Mouse (Mus musculus): ENCODE measurements around the gene M1ap. TPM values are rescaled to one million over a fixed set of nuclear protein-coding genes. Genes with fewer than 3 reads are reported as not detected.
A peak's percentile ranks its signal among the peaks of the same experiment; 100 is the strongest.

M1ap gene
- polyA plus RNA-seq, 1 experiment: 0.92 TPM

DNA sequence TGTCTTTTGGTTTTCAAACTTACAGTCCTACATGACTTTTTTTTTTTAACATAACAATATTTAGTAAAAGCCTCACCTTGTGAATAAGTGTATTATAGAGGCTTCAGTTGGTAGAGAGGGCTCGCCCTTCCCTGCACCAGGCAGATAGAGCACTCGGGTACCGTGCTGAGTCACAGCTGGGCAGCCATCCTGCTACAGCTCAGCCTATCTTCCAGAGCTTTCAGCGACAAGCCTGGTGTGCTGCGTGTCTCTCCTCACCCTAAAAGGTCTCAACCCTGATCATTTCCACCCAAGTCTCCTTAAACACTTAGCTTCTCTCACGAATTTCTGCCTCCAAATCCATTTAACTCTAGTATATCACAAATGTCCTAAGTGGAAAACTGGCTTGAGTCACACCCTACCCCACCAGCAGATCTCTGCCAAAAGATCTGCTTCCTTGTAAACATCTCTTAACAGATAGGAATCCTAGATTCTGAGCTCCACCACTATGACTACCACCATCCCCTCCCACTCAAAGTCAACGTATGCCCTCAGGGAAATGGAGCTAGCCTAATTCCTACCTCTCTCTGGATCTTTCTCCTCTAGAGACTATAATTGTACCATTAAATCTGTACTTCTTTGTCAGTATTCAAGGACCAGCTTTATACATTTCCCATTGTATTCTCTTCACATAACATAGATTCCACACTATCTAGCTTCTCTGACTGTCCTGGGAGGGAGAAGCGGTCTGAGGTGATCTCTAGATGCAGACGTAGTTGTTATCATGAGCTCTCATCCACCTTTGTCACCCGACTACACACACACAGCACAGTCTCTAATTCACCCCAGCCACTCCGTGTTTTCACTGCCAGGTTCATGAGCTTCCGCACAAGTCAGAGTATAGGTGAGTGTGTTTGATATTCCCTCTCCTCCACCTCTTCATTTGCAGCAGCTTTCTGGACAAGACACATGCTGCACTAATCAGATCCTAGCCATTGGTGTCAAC is 68.1 kb downstream of the M1ap start:
- Histone ChIP-seq H3ac (ENCODE audit: control insufficient read depth, insufficient read length) (no peak overlapping the region), H3K27me3 (ENCODE audit: control insufficient read depth, insufficient read depth, insufficient read length) (no peaks in the 10 kb centered on the region), H3K4me3 (no peak overlapping the region), H3K79me2 (ENCODE audit: control insufficient read depth, insufficient read depth) (no peaks in the 10 kb centered on the region), H3K4me2 (ENCODE audit: low read depth) (peak overlapping the region; percentile 77), H3K36me3 (ENCODE audit: control insufficient read depth, insufficient read depth) (no peaks in the 10 kb centered on the region)
- no peak for TF ChIP-seq USF1 (IDR thresholded peaks at IDR 0.05; ENCODE audit: low read depth)
- no peak for TF ChIP-seq E2F4 (IDR thresholded peaks at IDR 0.05; ENCODE audit: insufficient read depth)
- TF ChIP-seq CEBPB (IDR thresholded peaks at IDR 0.05; ENCODE audit: insufficient read depth, poor library complexity, severe bottlenecking): no peak
- TF ChIP-seq REST (IDR thresholded peaks at IDR 0.05; ENCODE audit: insufficient read depth, insufficient read length): no peak
- TF ChIP-seq POLR2AphosphoS2 (IDR thresholded peaks at IDR 0.05; ENCODE audit: insufficient read length, low read depth): no peak
- TF ChIP-seq MYOD1 (IDR thresholded peaks at IDR 0.05; ENCODE audit: control insufficient read depth in 1 of 3, insufficient read length in 2 of 3, low read depth in 2 of 3): peak in 2 of 3 experiments; percentile 20 to 38
- TF ChIP-seq MYOG (IDR thresholded peaks at IDR 0.05; ENCODE audit: control insufficient read depth in 1 of 3, insufficient read depth in 1 of 3, insufficient read length in 2 of 3, low read depth in 2 of 3): peak in 1 of 3 experiments; percentile 16
- TF ChIP-seq TCF12 (IDR thresholded peaks at IDR 0.05; ENCODE audit: insufficient read depth, poor library complexity, severe bottlenecking): no peak
- TF ChIP-seq MAX (IDR thresholded peaks at IDR 0.05; ENCODE audit: low read depth): no peak
- TF ChIP-seq SRF (IDR thresholded peaks at IDR 0.05; ENCODE audit: control insufficient read depth, insufficient read length, low read depth): no peak
- TF ChIP-seq POLR2A (IDR thresholded peaks at IDR 0.05; ENCODE audit: insufficient read length, low read depth): peak; percentile 46
- TF ChIP-seq TCF3 (IDR thresholded peaks at IDR 0.05; ENCODE audit: insufficient read length, low read depth): no peak

DNA sequence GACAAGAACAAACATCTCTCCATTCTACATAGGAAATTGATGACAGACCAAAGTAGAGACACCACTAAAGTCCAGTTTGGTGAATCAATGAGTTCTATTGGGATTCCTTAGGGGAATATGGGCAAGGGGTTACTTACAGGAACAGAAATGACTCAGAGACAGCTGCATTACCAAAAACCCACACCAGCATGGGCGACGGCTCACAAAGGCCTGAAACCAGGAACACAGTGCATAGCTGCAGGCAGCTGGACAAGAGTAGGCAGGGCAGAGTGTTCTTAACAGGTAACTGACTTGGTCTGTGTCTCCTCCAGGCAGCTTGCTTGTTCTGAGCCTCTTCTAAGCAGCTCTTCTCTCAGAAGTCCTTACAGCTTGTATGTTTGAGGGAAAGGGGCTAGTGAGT is 69.0 kb downstream of the M1ap start:
- peak overlapping the region; percentile 77 for H3K4me2 ChIP-seq (ENCODE audit: low read depth)
- TF ChIP-seq TCF3 (IDR thresholded peaks at IDR 0.05; ENCODE audit: insufficient read length, low read depth) (no peak), CEBPB (IDR thresholded peaks at IDR 0.05; ENCODE audit: insufficient read depth, poor library complexity, severe bottlenecking) (no peak), SRF (IDR thresholded peaks at IDR 0.05; ENCODE audit: control insufficient read depth, insufficient read length, low read depth) (no peak), REST (IDR thresholded peaks at IDR 0.05; ENCODE audit: insufficient read depth, insufficient read length) (no peak), MYOD1 (IDR thresholded peaks at IDR 0.05; ENCODE audit: control insufficient read depth in 1 of 3, insufficient read length in 2 of 3, low read depth in 2 of 3) (peak in 2 of 3 experiments; percentile 59 to 68), E2F4 (IDR thresholded peaks at IDR 0.05; ENCODE audit: insufficient read depth) (no peak), MYOG (IDR thresholded peaks at IDR 0.05; ENCODE audit: control insufficient read depth in 1 of 3, insufficient read depth in 1 of 3, insufficient read length in 2 of 3, low read depth in 2 of 3) (peak in 1 of 3 experiments; percentile 62)
- H3K27me3 ChIP-seq (ENCODE audit: control insufficient read depth, insufficient read depth, insufficient read length): no peaks in the 10 kb centered on the region
- no peak overlapping the region for H3K4me3 ChIP-seq
- no peaks in the 10 kb centered on the region for H3K79me2 ChIP-seq (ENCODE audit: control insufficient read depth, insufficient read depth)
- no peak overlapping the region for H3ac ChIP-seq (ENCODE audit: control insufficient read depth, insufficient read length)
- H3K36me3 ChIP-seq (ENCODE audit: control insufficient read depth, insufficient read depth): no peaks in the 10 kb centered on the region

DNA sequence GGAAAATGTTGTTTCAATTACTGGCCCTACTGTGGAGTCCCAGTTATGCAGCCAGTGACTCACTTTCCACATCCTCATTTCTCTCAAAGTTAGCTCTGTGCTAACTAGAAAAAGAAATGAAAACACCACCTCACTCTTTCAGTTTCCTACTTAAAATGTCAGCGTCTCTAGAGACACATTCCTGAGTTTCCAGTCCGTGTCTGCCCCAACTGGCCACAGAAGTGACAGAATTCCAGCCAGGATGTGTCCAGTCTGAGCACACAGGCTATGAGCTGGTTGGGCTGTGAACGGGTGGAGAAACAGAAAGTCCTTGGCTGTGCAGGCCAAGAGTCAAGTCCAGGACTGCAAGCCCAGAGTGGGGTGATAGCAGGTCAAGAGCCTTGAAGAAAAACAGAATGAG is 70.5 kb downstream of the M1ap start:
- Histone ChIP-seq H3K36me3 (ENCODE audit: control insufficient read depth, insufficient read depth) (no peaks in the 10 kb centered on the region), H3K79me2 (ENCODE audit: control insufficient read depth, insufficient read depth) (no peaks in the 10 kb centered on the region), H3K4me3 (no peak overlapping the region), H3K27me3 (ENCODE audit: control insufficient read depth, insufficient read depth, insufficient read length) (no peaks in the 10 kb centered on the region), H3K4me2 (ENCODE audit: low read depth) (peak overlapping the region; percentile 50), H3ac (ENCODE audit: control insufficient read depth, insufficient read length) (no peak overlapping the region)
- TF ChIP-seq TCF3 (IDR thresholded peaks at IDR 0.05; ENCODE audit: insufficient read length, low read depth): no peak
- TF ChIP-seq POLR2A (IDR thresholded peaks at IDR 0.05; ENCODE audit: insufficient read length, low read depth): no peak
- no peak for TF ChIP-seq SRF (IDR thresholded peaks at IDR 0.05; ENCODE audit: control insufficient read depth, insufficient read length, low read depth)
- TF ChIP-seq TCF12 (IDR thresholded peaks at IDR 0.05; ENCODE audit: insufficient read depth, poor library complexity, severe bottlenecking): no peak
- no peak for TF ChIP-seq USF1 (IDR thresholded peaks at IDR 0.05; ENCODE audit: low read depth)

DNA sequence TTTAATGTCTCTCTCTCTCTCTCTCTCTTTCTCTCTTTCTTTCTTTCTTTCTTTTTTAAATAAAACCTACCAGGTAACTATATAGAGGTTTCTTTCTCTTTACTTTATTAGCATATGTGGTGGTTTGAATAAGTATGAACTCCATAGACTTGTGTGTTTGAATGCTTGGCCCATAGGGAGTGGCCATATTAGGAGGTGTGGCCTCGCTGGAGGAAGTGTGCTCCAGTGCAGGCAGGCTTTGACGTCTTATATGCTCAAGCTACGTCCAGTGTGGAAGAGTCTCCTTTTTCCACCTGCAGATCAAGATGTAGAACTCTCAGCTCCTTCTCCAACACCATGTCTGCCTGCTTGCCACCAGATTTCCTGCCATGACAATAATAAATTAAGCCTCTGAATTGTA is 72.3 kb downstream of the M1ap start:
- Histone ChIP-seq H3K79me2 (ENCODE audit: control insufficient read depth, insufficient read depth) (no peaks in the 10 kb centered on the region), H3K36me3 (ENCODE audit: control insufficient read depth, insufficient read depth) (no peaks in the 10 kb centered on the region), H3K4me3 (no peak overlapping the region), H3K4me2 (ENCODE audit: low read depth) (no peak overlapping the region), H3K27me3 (ENCODE audit: control insufficient read depth, insufficient read depth, insufficient read length) (no peaks in the 10 kb centered on the region), H3ac (ENCODE audit: control insufficient read depth, insufficient read length) (no peak overlapping the region)
- TF ChIP-seq MYOG (IDR thresholded peaks at IDR 0.05; ENCODE audit: control insufficient read depth in 1 of 3, insufficient read depth in 1 of 3, insufficient read length in 2 of 3, low read depth in 2 of 3) (no peak), TCF3 (IDR thresholded peaks at IDR 0.05; ENCODE audit: insufficient read length, low read depth) (no peak), CEBPB (IDR thresholded peaks at IDR 0.05; ENCODE audit: insufficient read depth, poor library complexity, severe bottlenecking) (no peak)

DNA sequence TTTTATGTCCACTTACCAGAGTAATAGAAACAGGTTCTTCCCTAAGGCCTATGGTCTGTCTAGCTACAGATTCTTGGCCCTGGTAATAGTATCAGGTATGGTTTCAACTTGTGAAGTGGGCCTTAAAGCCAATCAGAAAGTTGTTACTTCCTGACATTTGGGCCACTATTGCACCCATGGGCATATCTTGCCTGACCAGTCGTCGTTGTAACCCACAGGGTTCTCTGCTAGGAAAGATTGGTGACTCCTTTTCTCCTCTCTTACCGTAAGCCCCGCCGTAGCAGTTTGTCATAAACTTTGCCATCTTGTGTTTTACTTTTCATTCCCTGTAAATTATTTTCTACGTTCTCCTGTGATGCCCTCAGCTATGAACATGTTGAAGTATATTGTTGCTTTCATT is 73.4 kb downstream of the M1ap start:
- Histone ChIP-seq H3ac (ENCODE audit: control insufficient read depth, insufficient read length) (no peak overlapping the region), H3K4me3 (no peak overlapping the region), H3K4me2 (ENCODE audit: low read depth) (no peak overlapping the region), H3K27me3 (ENCODE audit: control insufficient read depth, insufficient read depth, insufficient read length) (no peaks in the 10 kb centered on the region), H3K79me2 (ENCODE audit: control insufficient read depth, insufficient read depth) (no peaks in the 10 kb centered on the region), H3K36me3 (ENCODE audit: control insufficient read depth, insufficient read depth) (no peaks in the 10 kb centered on the region)
- no peak for TF ChIP-seq SRF (IDR thresholded peaks at IDR 0.05; ENCODE audit: control insufficient read depth, insufficient read length, low read depth)
- no peak for TF ChIP-seq CEBPB (IDR thresholded peaks at IDR 0.05; ENCODE audit: insufficient read depth, poor library complexity, severe bottlenecking)
- no peak for TF ChIP-seq MYOD1 (IDR thresholded peaks at IDR 0.05; ENCODE audit: control insufficient read depth in 1 of 3, insufficient read length in 2 of 3, low read depth in 2 of 3)
- TF ChIP-seq POLR2AphosphoS2 (IDR thresholded peaks at IDR 0.05; ENCODE audit: insufficient read length, low read depth): no peak
- no peak for TF ChIP-seq TCF3 (IDR thresholded peaks at IDR 0.05; ENCODE audit: insufficient read length, low read depth)
- TF ChIP-seq REST (IDR thresholded peaks at IDR 0.05; ENCODE audit: insufficient read depth, insufficient read length): no peak
- no peak for TF ChIP-seq USF1 (IDR thresholded peaks at IDR 0.05; ENCODE audit: low read depth)
- TF ChIP-seq MAX (IDR thresholded peaks at IDR 0.05; ENCODE audit: low read depth): no peak
- TF ChIP-seq MYOG (IDR thresholded peaks at IDR 0.05; ENCODE audit: control insufficient read depth in 1 of 3, insufficient read depth in 1 of 3, insufficient read length in 2 of 3, low read depth in 2 of 3): no peak
- no peak for TF ChIP-seq E2F4 (IDR thresholded peaks at IDR 0.05; ENCODE audit: insufficient read depth)
- no peak for TF ChIP-seq TCF12 (IDR thresholded peaks at IDR 0.05; ENCODE audit: insufficient read depth, poor library complexity, severe bottlenecking)
- TF ChIP-seq POLR2A (IDR thresholded peaks at IDR 0.05; ENCODE audit: insufficient read length, low read depth): no peak
